Mouse (Mus musculus) cerebellum, postnatal 25 days (tissue): Measurements from ENCODE around the gene Slc4a4.
"Not testable (repeated sequence)": the region's sequence is repeated elsewhere in the genome, so short reads cannot be mapped to it uniquely, and the experiment has no call there.

Experiments used
- DNase-seq, 2 experiments: peaks; one replicate each; pipeline ENCODE4 v3.0.0; 2021; ENCODE audit warnings: mixed read lengths in 2 of 2

The Slc4a4 gene

DNA sequence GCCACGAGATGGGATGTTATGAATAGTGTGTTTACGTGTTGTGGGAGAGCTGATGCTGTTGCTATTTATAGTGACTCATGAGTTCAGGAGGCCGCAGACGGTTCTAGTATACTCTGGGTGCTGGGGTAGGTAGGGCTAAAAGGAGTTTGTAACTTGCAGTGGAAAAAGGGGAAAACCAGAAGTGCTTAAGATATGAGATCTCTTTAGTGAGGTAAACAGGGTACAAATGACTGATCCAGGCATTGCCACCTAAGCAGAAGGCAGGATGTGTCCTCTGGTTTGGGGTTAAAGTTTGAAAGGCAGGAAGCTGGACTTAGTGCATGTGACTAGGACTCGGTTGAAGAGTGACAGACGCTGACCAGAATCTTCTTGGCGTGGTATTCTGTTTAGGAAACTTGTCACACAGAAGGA lies 74.7 kb downstream of the Slc4a4 start:
- DNase-seq, result no peak

DNA sequence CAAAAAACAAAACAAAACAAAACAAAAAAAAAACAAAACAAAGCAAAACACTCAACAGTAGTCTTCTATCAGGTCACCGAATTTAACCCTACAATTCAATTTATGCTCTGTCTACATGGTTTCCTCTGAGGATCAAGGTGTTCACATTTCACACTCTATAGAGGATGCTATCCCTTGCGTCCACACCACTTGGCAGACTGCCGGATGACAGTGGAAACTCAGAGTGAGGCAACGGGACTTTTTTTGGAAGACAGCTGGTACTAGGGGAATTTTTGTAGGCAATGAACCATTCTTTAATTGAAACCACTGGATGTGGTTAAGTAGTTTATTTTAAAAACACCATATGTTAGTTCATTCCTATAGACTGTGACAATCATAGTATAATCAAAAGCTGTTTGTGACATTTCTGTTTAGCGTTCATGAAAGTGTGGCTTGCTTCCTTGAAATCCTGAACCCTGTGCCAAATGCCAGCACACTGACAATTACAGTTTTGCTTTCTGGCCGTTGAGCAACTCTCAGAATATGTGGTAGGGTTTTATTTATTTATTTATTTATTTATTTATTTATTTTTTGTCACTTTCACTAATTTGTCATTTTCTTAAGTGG lies 78.2 kb downstream of the Slc4a4 start:
- peak in 1 of 2 experiments; percentile 78 for DNase-seq

DNA sequence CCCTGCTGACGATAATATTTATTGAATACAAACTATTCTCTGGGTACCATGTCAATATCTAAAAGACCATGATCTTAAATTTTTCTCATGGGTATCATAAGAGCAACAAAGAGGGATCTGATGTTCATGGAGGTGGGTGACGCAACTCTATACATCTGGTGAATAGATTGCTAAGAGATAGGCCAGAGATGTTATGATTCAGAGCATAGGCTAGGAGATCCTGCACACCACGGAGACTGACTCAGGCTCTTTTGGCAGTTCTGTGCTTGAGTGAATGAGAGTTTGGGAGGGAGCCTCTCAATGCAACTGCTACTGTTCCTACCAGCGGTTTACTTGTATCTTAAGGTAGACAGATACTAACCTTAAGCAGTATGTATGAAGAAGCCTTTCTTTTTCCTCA lies 79.9 kb downstream of the Slc4a4 start:
- DNase-seq, result no peak

DNA sequence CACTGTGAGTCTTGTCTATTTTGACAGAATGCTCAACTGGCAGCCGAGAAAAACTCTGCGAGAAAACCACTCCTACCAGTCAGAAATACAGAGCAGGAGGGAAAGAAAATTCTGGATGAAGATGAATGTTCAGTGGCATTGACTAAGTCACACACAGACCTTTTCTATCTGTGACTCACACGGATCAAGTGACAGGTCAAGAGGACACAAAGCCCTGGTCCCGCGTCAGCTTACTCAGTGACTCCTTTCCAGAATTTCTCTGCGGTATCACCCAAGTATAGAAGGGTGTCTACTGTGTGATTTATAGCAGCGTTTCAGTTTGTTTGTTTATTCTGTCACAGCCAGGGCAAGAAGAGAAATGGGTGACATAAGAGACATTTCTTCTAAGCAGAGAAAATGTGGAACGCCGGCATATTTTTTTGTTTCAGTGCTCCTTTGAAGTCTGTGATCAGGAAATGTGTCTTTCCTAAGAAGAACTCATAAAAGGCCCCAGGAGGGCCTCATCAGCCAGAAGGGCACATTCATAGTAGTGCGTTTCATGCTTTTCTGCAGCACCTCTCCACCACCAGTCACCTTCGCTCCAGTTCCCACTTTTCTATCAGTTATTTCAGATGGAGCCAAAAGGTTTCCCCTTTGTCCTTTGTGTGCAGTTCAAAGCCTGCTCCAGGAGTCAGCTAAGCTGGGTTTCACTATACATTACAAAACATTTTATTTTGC lies 82.5 kb downstream of the Slc4a4 start:
- no peak for DNase-seq

DNA sequence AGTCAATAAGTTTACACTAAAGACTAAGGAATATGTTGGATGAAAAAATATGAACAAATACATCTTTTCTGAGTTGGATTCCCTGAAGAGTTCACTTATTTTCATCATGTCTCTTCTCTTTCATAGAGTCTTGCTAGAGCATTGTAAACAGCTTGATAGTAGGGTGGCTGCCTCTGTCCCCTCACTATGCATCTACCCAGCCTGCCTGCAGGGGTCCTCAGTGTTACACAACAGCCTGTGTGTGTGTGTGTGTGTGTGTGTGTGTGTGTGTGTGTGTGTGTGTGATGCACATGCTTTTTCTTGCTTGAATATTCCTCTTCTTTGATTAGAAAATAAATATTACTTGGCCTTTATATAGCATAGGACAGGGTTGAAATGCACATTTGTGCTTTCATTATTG lies 84.9 kb downstream of the Slc4a4 start:
- no peak for DNase-seq

DNA sequence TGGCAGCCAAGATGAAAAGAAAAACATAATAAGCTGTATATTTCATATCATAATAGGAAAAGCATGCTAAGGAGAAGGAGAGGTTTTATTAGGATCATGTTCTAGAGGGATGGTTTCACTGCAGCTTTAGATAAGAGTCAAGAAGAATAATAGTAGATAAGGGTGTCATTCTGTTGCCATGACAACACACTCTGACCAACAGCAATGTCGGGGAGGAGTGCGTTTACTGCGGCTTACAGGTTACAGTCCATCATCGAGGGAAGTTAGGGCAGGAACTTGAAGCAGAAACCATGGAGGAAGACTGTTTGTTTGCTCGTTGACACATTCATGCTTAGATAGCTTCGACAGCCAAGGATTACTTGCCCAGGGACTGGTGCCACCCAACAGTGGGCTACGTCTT lies 85.7 kb downstream of the Slc4a4 start:
- no peak for DNase-seq

DNA sequence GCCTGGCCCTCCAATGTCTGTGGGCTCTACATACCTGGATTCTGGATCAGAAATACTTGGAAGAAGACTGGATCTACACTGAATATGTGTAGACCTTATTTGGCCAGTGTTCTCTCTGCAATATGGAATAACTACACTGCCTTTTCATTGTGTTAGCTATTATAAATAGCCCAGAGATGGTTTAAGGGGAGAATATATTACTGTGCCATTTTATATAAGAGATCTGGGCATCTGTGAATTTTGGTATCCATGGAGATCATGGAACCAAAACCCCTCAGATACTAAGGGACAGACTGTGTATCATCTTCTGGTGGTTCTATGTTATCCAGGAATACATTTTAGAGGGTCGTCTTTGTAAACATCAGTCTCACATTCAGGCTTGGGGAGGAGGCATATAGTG lies 86.5 kb downstream of the Slc4a4 start:
- no peak for DNase-seq

DNA sequence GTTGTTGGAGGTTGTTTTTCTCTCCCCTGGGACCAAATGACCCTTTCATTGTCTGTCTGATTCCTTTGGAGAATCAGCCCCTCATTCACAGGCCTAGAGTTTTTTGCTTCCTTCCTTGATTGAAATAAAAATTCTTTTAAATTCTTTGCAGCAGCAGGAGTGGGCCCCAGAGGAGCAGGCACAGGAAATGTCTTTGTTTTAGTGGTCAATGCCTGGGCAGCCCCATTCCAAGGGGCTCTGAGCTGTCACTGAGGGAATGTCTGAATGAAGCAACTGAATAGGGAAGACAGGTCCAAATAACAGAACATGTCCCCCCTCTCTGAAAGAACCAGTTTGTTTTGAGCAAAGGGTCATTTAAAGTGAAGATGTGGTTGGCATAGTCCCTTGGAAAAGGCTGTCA lies 89.1 kb downstream of the Slc4a4 start:
- no peak for DNase-seq

DNA sequence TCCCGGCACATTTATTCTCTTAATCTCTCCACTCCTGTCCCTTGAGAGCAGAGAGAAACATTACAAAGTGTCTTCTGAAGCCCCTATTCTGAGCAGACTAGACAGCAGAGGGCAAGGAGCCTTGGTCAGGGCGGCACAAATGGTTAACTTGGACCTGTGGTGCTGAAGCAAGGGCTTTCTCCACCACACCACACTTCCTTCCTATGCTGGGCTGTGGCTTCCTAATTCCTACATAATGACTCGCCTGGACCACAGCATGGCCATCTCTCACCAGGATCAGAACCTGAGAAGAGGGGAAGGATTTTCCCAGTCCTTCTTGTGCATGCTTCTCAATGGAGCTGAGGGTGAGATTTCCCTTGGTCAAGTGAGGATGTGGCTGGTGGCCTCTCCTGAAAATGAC lies 89.8 kb downstream of the Slc4a4 start:
- DNase-seq, result no peak

DNA sequence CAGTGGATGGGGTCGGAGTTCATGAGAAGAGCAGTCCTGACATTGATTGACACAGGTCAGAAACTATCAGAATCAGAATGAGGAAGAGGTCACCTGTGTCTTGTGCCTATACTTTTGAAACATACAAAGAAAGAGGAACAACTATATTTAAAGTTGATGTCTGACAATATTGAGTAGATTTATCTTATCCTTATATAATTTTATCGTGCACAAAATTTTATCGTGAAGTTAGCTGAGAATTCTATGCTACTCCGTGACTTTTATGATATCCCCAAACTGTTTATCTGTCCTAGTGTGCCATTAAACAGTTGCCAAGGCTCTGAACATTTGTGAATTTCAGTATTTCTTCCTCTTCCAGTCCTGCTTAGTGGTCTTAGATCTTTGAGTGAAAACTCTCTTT lies 94.1 kb downstream of the Slc4a4 start:
- no peak for DNase-seq

DNA sequence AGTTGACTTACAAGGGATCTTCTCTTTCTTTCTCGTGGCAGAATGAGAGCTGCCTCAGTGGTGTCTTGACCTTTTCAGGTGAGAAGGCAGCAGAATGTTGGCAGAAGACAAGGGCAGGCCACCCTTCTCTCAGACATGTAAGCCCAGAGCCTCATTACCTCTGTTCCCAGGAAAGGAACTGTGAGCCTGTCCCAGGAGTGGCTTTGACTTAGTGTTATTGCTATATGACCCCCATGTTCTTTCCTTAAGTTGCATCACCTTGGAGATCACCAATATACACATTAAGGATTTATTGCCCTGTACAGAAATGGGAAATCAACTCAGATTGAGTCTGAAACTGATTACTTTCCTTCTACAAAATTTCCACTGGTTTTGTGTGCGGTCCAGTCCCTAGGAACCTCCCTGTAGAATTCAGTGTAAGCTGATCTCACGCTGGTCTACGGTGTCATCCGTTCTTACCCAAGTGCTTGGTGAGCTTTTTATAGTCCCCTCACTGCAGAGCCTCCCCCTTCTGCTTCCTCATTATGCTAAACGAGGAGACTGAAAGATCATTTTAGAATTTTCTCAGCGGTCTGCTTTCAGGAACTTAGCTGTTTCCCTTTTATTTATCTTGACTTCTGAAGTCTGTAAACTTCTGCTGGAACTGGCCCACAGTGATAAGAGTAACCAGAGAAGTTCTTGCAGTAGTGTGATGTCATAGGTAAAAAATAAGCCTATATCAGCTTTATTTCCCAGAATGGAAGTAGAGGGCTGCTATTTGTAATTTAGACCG lies 94.8 kb downstream of the Slc4a4 start:
- no peak for DNase-seq

DNA sequence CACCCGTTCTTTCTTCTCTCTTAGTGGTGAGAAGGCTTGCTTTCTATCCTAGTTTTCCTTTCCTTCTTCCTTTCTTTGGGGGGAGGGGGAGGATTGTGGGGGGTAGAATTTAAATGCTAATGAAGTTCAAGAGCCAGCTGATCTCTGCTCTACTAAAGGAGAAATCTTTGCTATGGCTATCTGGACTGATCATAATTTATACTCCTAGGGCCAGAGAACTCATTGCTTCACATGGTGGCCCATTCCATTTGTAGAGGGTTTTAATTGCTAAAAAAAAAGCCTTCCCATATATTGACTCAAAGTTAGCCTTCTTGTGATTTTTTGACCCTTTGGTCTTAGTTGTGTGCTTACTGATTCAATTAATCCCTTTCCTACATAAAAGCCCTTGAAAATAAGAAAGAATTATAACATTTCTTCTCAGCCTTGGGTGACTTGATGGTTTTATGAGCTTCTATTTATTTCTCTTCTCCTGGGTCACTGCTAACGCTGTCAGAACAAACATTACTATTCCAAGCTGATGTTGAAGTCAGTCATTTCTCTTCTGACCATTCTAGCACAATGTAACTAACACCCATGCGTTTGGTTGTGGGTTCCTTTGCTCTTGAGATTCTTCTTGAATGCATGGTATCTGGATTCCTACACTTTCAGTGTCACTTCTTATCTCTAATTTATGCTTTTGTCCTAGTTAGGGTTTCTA lies 95.6 kb downstream of the Slc4a4 start:
- no peak for DNase-seq

DNA sequence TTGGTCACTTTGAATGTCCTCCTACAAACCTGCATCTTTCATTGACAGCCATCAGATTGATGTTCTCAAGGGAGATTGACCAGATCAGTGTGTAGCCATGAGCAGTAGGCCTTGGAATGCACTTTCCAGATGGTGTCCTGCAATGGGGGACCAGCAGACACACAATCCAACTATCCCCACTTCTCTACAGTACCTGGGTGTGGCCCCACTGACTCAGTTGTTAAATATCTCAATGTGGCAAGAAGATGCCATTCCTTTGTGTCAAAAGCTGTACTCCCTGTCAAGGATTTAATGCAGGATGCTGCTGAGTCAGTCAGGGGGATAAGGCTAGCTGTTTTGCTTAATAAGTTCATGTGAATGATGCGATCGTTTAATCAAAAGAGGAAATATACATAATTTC lies 96.6 kb downstream of the Slc4a4 start:
- DNase-seq, result no peak

DNA sequence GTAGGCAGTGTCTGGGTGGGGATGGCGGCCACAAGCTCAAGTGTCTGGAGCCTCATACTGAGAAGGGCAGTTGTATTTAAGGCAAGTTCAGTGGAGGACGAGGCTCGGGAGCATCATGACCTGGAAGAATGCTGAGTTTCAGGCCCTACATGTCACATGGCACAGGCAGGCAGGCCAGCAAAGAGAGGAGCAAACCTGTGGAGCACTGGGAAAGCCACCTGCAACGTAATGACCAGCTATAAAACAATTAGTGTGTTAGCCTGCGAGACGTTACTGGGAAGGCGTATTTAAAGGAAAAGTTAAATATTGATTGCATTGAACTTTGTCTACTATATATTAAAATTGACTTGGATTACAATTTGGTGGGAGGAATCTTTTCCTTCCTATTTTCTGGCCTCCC lies 97.0 kb downstream of the Slc4a4 start:
- DNase-seq, result no peak

DNA sequence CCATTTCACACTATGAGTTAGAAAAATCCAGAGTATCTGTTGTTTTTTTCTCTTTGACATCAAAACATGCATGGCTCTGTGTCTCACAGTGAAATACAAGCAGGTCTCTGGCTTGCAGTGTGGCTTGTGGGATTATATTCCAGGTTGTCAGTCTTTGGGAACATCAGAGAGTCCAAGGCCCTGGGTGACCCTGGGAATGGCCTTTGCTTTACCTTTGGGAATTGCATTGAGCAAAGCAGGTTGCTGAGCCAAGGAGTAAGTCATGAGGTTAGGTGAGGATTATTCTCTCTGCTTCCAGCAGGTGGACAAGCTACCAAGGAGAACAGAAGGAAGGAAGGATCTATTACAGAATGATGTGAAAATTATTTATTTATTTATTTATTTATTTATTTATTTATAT lies 102.4 kb downstream of the Slc4a4 start:
- no peak for DNase-seq

DNA sequence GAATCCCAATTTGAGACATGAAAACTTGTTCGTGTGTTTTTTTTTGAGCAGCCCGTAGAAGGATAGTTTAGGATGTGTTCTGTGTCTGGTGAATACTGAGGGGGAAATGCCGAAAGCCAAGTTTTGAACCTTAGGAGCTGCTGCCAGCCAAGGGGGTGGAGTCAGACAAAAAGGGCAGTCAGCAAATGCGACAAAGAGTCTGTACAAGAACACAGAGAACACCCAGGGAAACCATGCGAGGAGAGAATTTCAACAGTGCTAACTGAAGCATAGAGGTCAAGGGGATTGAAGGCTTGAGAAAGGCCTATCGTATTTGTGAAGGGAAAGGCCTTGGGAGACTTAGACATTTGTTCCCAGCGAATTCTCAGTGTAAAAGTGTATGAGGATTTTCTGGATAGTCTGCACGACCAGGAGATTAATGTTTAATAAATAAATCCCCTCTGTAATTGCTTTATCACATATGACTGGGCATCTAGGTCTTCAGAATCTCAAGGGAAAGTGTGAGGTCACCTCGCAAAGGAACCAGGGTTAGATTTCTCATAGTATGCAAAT lies 103.7 kb downstream of the Slc4a4 start:
- no peak for DNase-seq

DNA sequence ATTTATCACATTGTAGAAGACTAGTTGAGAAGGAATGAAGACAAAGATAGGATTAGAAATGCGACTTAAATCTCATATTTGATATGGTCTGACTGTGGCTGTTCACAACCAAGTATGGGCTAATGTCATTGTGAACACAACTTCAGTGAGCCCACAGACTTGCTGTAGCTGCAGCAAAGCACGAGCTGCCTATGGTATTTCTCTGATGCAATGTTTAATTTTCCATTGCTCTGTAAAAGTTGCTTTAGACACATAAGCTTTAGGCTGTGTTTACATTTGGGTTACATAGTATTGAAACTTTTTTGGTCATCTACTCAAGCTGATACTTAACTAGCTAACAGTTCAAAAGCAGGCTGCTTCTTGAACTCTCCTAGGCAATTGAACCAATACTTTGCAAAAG lies 104.7 kb downstream of the Slc4a4 start:
- not testable (repeated sequence) for DNase-seq

DNA sequence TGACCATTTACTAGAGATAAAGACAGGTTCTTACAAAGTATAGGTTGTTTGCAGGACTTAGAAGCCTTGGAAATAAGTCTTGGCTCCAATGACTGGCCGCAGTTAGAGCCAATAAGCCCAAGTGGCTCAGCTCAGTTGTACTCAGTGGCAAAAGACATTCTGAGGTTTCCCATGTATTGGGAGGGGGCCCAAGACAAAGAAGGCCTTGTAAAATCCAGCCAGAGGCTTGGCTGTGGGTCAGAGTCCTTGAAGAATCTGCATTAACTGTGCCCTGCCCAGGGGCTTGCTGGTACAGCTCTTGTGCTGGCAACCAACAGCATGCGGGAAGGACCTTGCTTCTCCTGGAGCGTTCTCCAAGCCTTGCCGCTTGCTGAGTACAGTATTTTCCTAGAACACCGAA lies 107.9 kb downstream of the Slc4a4 start:
- peak; percentile 25 to 32 for DNase-seq

DNA sequence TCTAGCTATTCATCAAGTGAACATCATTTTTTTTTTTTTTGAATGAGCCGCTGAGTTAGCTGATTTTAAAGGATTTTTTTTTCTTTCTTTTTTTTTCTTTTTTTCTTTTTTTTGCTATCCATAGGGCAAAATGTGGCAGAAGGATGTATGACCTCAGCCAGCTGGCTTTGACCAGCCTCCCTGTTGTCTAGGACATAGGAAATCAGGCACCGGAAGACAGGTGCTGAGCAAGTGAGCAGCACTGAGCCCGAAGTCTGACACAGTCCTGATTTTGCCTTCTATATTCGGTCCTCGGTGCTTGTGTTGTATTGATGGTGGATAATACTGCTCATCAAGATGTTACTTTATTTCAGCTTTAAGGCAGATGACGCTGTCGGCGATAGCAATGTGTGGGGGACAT lies 109.6 kb downstream of the Slc4a4 start:
- DNase-seq, result peak; percentile 65 to 74

DNA sequence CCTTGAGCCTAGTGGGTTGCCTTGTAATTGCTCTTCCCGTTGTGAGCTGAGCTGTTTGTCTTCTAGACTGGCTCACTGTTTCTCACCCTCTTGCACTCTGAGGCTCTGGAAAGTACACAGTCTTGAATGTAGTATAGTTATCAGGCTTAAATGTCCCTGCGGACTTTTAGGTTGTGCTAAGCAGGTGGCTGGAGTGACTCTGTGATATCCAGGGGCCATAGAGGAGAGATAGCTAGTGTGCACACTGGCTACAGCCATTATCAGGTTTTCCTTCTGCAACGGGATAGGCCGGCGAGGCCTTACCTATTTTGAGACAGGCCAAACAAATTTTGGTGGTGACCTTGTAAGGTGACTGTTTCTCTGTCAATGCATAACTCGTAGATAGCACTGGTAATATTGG lies 110.7 kb downstream of the Slc4a4 start:
- DNase-seq, result peak in 1 of 2 experiments; percentile 12

DNA sequence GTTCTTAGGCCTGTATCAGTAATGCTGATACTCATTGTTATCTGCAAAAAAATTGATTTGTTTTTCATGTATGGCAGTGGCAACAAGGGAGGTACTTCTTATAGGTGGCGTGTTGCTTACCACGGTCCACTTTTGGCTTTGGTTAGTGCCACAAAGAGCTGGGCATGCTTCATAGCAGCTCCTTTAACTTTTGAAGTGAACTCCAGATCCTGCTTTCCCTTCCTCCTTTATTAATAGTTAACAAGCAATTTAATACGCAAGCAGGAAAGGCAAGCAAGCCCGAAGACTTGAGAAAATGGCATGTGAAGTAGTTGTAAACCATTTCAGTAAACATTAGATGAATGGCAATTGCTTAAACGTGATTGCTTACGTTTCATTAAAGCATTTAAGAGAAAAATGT lies 113.2 kb downstream of the Slc4a4 start:
- DNase-seq, result peak in 1 of 2 experiments; percentile 1

DNA sequence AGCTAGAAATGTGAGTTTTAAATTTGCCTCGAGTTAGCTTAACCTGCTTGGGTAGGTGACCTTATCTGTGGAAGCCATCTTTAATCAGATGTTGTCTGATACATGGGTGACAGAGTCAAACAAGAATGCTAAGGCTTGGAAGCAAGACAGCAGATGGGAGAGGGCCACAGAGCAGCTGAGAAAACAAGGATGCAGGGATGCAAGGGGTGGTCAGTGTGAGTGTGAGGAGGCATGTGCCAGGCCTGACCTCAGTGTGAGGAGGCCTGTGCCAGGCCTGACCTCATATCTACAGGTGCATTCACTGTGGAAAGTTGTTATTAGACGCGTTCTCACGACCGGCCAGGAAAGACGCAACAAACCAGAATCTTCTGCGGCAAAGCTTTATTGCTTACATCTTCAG lies 114.0 kb downstream of the Slc4a4 start:
- no peak for DNase-seq

DNA sequence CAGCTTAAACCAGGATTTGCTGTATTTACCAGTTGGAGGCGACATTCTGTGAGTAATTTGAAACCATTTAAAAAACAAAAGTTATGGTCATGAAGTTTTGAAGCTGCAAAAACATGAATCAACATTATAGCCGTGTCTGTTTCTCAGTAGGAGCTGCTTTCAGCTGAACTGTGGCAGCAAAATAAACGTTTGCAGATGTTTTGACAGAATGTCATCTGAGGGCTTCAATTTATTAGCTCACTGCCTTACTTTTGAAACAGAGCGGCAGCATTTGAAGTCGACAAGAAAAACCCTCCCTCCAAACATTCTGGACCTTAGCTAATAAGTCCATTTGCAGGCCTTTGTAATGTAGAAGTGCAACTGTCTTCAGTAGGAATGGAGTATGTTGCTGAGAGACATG lies 123.5 kb downstream of the Slc4a4 start:
- DNase-seq, result peak in 1 of 2 experiments; percentile 0
